Mouse (Mus musculus): ENCODE results near the gene Def6.

Def6 gene

GRCm38 (mm10) chr17:28207591-28208313 lies at the start of gene Def6:
Gene Def6 (plus strand): TSS chr17:28207778.
- DNase-seq (ENCODE audit: extremely low spot score, low read depth, low spot score): peak; percentile 46

GRCm38 (mm10) chr17:28160361-28160760 lies 47.2 kb upstream of the Def6 start:
- no peak for DNase-seq (ENCODE audit: extremely low spot score, low read depth, low spot score)

GRCm38 (mm10) chr17:28161310-28161881 lies 46.2 kb upstream of the Def6 start:
- no peak for DNase-seq (ENCODE audit: extremely low spot score, low read depth, low spot score)

GRCm38 (mm10) chr17:28163666-28164065 lies 43.9 kb upstream of the Def6 start:
- DNase-seq (ENCODE audit: extremely low spot score, low read depth, low spot score): no peak

- no peak for DNase-seq (ENCODE audit: extremely low spot score, low read depth, low spot score)
Observed at GRCm38 (mm10) chr17:28170460-28171305, 36.9 kb upstream of the Def6 start.

GRCm38 (mm10) chr17:28172690-28173089 lies 34.9 kb upstream of the Def6 start:
- DNase-seq (ENCODE audit: extremely low spot score, low read depth, low spot score): no peak

- peak; percentile 60 for DNase-seq (ENCODE audit: extremely low spot score, low read depth, low spot score)
Observed at GRCm38 (mm10) chr17:28176775-28177539, 30.6 kb upstream of the Def6 start, which contains the start of gene Zfp523. Gene Zfp523 (plus strand): TSS chr17:28177129.

GRCm38 (mm10) chr17:28177540-28178046 lies 30.0 kb upstream of the Def6 start:
- DNase-seq (ENCODE audit: extremely low spot score, low read depth, low spot score): no peak

GRCm38 (mm10) chr17:28180331-28180730 lies 27.2 kb upstream of the Def6 start:
- no peak for DNase-seq (ENCODE audit: extremely low spot score, low read depth, low spot score)

GRCm38 (mm10) chr17:28180783-28181544 lies 26.6 kb upstream of the Def6 start:
- DNase-seq (ENCODE audit: extremely low spot score, low read depth, low spot score): no peak

- no peak for DNase-seq (ENCODE audit: extremely low spot score, low read depth, low spot score)
Observed at GRCm38 (mm10) chr17:28184971-28185638, 22.5 kb upstream of the Def6 start.

- no peak for DNase-seq (ENCODE audit: extremely low spot score, low read depth, low spot score)
Observed at GRCm38 (mm10) chr17:28188313-28188712, 19.3 kb upstream of the Def6 start.

- no peak for DNase-seq (ENCODE audit: extremely low spot score, low read depth, low spot score)
Observed at GRCm38 (mm10) chr17:28192754-28193153, 14.8 kb upstream of the Def6 start.

- DNase-seq (ENCODE audit: extremely low spot score, low read depth, low spot score): no peak
Observed at GRCm38 (mm10) chr17:28193559-28193958, 14.0 kb upstream of the Def6 start.

- DNase-seq (ENCODE audit: extremely low spot score, low read depth, low spot score): no peak
Observed at GRCm38 (mm10) chr17:28195033-28195432, 12.5 kb upstream of the Def6 start.

- DNase-seq (ENCODE audit: extremely low spot score, low read depth, low spot score): no peak
Observed at GRCm38 (mm10) chr17:28197646-28198045, 9.9 kb upstream of the Def6 start.

- DNase-seq (ENCODE audit: extremely low spot score, low read depth, low spot score): no peak
Observed at GRCm38 (mm10) chr17:28201982-28202381, 5.6 kb upstream of the Def6 start.

- peak; percentile 50 for DNase-seq (ENCODE audit: extremely low spot score, low read depth, low spot score)
Observed at GRCm38 (mm10) chr17:28204052-28204720, 3.4 kb upstream of the Def6 start.

- DNase-seq (ENCODE audit: extremely low spot score, low read depth, low spot score): no peak
Observed at GRCm38 (mm10) chr17:28205443-28205842, 2.1 kb upstream of the Def6 start.

All from hindlimb bud, embryonic 11.5 days (tissue).